Mouse (Mus musculus) MEL (cell line): ENCODE results near the gene Cdh24.

Source experiments
- CTCF ChIP-seq, 3 experiments: IDR thresholded peaks in 2 of 3; conservative IDR thresholded peaks in 1 of 3; 2 replicates each; pipeline ENCODE4 v1.5.1; 2011 to 2012; ENCODE audit warnings: low read length in 3 of 3, low read depth in 2 of 3, mild to moderate bottlenecking in 2 of 3, improper control_type of control experiment in 1 of 3, inconsistent platforms in 1 of 3, mixed read lengths in 1 of 3, moderate library complexity in 1 of 3; ENCODE audit not compliant: control insufficient read depth in 1 of 3, insufficient read depth in 1 of 3, poor library complexity in 1 of 3, severe bottlenecking in 1 of 3
- MYB ChIP-seq: IDR thresholded peaks from 2 replicates; pipeline ENCODE4 v1.6.1; 2011; ENCODE audit warnings: mild to moderate bottlenecking, low read depth, low read length, improper control_type of control experiment
- MYC ChIP-seq: IDR thresholded peaks from 2 replicates; pipeline ENCODE4 v1.6.1; 2011; ENCODE audit warnings: low read depth, mild to moderate bottlenecking, low read length, improper control_type of control experiment, moderate library complexity
- POLR2A ChIP-seq, 2 experiments: IDR thresholded peaks; 2 replicates each; pipeline ENCODE4 v1.6.1; 2011 to 2012; ENCODE audit warnings: low read length in 2 of 2, mild to moderate bottlenecking in 2 of 2, control low read depth in 1 of 2, improper control_type of control experiment in 1 of 2, low read depth in 1 of 2, moderate library complexity in 1 of 2; ENCODE audit not compliant: control insufficient read depth in 1 of 2, insufficient read depth in 1 of 2, poor library complexity in 1 of 2
- ZC3H11A ChIP-seq: IDR thresholded peaks from 2 replicates; pipeline ENCODE4 v1.6.1; 2012; ENCODE audit warnings: low read depth, mild to moderate bottlenecking, inconsistent platforms, low read length, improper control_type of control experiment

DNA sequence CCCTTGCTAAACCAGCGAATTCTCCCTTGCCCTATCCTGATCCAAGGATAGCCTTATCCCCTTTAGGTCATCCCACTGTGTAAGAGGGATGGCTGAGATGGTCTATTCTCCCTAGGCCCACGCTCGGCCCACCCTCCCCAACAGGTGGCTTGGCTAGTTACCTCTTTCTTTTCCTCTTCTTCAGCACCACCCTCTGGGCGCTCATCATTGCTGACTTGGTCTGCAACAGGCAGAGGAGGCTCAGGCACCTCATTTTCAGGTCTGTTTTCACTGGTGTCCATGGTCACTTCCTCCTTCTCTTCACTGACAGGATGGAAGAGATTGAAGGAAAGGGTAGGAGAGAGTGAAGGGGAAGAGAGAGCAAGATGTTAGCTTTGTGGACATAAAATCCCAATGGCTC is 10.4 kb upstream of the Cdh24 start:
- no peak for TF ChIP-seq CTCF (IDR thresholded peaks at IDR 0.05 in 2 of 3, conservative IDR thresholded peaks at IDR 0.05 in 1 of 3; ENCODE audit: control insufficient read depth in 1 of 3, insufficient read depth in 1 of 3, low read depth in 2 of 3, low read length in 3 of 3, poor library complexity in 1 of 3, severe bottlenecking in 1 of 3)
- TF ChIP-seq MYC = no peak
- TF ChIP-seq ZC3H11A = no peak
- TF ChIP-seq MYB = no peak
- TF ChIP-seq POLR2A (IDR thresholded peaks at IDR 0.05; ENCODE audit: control insufficient read depth in 1 of 2, insufficient read depth in 1 of 2, low read depth in 1 of 2, low read length in 2 of 2, poor library complexity in 1 of 2) = no peak
